Mouse (Mus musculus): ENCODE measurements around the gene Tbx10.

GRCm38 (mm10) chr19:4033742-4034141 lies 41.2 kb downstream of the Tbx10 start:
- TF ChIP-seq CTCF (IDR thresholded peaks at IDR 0.05; ENCODE audit: low read depth) (no peak), EP300 (IDR thresholded peaks at IDR 0.05; ENCODE audit: low read depth) (no peak)
